Mouse (Mus musculus) adrenal gland, postnatal 36 days (tissue): ENCODE results near the gene Eda2r. TPM values are rescaled to one million over a fixed set of nuclear protein-coding genes. Genes with fewer than 3 reads are reported as not detected.

Experiments used
- DNase-seq, 2 experiments: peaks; one replicate each; pipeline ENCODE4 v3.0.0; 2021; ENCODE audit warnings: mixed read lengths in 1 of 2
- long read RNA-seq, 2 experiments: library from polyadenylated mRNA; stranded (forward); transcript quantifications; one replicate each; pipeline ENCODE4 v2.0.0; 2021; ENCODE audit warnings: borderline sequencing depth in 2 of 2
- total RNA-seq, 2 experiments: library from RNA; stranded (reverse); gene quantifications; 2 replicates each; pipeline ENCODE4 v1.2.3; 2021

Eda2r gene
- total RNA-seq = 1 to 10 TPM in 1 of 2 experiments, under 1 TPM in 1; 0.70 to 1.2 TPM
- long read RNA-seq, experiment 1 = 0 reads
- long read RNA-seq, experiment 2 = 0 reads

DNA sequence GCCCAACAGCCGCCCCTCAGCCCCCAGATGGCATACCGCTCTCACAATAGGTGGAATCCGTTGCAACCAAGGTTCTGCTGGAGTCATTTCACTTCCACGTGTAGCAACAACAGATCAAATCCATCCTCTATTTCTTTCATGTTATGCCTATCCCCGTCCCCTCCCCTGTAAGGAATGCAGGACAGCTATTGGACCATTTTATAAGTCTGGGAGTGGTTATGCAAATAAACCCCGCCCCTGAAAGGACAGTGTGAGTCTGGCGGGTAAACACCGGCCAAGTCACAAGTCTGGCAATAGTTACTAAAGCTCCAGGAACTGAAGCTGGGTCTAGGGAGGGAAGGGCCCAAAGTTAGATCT lies at the start of gene Eda2r:
TSS of gene Eda2r (minus strand) at position 152 of the 357 bp plus-strand sequence.
- DNase-seq = peak; percentile 50 to 57

DNA sequence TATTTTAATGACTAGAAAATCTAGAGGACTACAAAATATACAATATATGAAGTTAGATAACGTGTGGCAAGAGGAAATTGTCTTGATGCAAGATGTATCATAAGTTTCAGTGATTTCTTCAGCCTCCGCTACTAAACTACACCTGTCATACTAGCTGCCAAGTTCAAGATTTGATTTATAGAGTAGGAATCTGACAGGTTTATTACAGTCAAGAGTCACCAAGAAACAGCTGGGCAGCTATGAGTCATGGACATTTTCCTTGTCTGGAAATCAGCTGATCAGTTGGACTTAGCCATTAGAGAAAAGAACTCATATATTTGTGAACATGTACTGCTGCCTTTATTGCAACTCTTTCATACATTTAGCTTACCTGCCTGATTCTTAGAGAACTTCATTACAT lies 20.9 kb upstream of the Eda2r start:
- DNase-seq = no peak

DNA sequence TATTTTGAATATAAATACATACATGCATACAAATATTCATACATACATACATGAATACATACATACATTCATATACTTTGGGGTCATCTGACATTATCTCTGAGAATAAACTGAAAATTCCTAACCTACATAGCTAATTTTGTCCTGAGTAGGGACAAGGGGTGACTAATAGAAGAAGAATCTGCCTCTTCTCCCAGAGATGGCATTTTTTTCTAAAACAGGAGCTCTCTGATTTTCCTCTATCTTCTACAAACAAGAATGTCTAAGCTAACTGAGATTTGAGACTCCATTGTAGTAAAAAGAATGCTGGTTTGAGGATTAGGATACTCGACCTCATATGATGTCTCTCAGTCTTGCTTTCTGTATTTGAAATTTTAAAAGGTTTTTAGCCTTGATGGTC lies 1.1 kb upstream of the Eda2r start:
- no peak for DNase-seq

- DNase-seq = peak; percentile 7 to 8
Observed at GRCm38 (mm10) chrX:97376321-97377064, 523 bp downstream of the Eda2r start.

DNA sequence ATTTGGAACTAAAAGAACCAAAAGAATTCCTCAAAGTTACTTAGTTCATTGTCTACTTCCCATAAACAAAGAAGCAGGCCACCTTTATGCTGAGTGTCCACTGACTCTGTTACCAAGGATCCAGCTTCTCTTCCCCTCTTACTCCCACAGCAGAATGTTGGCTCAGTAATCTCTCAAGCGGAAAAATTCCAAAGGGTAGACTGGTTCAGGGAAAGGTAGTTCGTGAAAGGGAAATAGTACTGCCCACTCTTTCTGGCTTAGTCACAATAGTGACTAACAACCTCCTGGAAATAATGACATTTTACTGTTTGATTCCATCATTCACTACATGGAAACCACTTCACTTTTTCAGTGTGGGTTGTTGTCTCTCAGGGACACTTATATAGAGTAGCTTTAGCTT lies 4.2 kb downstream of the Eda2r start:
- DNase-seq = no peak

GRCm38 (mm10) chrX:97369206-97369605 lies 7.8 kb downstream of the Eda2r start:
- no peak for DNase-seq

DNA sequence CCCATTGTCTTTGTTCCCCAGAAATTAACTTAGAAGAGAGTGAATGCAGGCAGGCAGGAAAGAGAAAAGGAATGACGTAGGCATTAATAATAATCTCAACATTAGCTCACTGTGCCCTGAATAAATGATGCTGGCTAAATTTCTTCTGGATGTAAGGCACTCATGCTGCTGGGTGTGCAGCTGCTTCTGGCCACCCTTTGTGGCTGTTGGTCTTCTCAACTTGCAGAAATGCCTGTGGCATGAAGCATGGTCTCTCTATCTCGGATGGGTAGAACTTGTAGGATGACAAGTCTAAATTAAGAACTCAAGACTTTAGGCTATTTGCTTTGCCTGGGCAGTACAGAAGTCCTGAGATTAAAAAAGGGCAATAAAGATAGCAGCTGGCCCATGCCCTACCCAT lies 8.3 kb downstream of the Eda2r start:
- DNase-seq = no peak

- DNase-seq = no peak
Observed at GRCm38 (mm10) chrX:97360919-97361318, 16.1 kb downstream of the Eda2r start.

- no peak for DNase-seq
Observed at GRCm38 (mm10) chrX:97327891-97328290, 49.1 kb downstream of the Eda2r start.
